Mouse (Mus musculus): ENCODE measurements at regions not wholly inside any gene's neighbourhood (a gene's known extent, or its start where the extent isn't known, plus 50 kb on each side); places are given as distances from the start of the nearest gene placed in this dataset.

GRCm38 (mm10) chr3:38227596-38227995 lies 257.0 kb downstream of the Ankrd50 start:
- no peak for ATAC-seq (ENCODE audit: insufficient number of reproducible peaks, low FRiP score, low TSS enrichment)

GRCm38 (mm10) chr3:38227121-38227520 lies 257.5 kb downstream of the Ankrd50 start:
- ATAC-seq (ENCODE audit: insufficient number of reproducible peaks, low FRiP score, low TSS enrichment), result no peak

- no peak for ATAC-seq (ENCODE audit: insufficient number of reproducible peaks, low FRiP score, low TSS enrichment)
Measured at GRCm38 (mm10) chr3:38226147-38226546, 258.5 kb downstream of the Ankrd50 start.

DNA sequence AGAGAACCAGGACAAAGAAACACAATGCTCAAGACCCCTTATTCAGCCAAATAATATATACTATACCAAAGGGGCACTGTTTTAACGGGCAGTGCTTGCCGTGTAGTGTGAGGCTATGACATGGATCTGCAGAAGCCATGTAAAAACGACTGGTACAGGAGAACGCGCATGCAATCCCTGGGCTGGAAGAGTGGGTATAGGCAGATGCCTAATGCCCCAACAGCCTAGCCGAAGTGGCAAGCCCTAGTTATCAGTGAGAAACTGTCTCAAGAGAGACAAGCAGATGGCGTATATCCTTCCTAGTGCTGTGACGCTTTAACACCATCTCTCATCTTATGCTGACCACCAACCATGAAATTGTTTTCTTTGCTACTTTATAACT lies 262.8 kb downstream of the Ankrd50 start:
- no peak for ATAC-seq (ENCODE audit: insufficient number of reproducible peaks, low FRiP score, low TSS enrichment)

DNA sequence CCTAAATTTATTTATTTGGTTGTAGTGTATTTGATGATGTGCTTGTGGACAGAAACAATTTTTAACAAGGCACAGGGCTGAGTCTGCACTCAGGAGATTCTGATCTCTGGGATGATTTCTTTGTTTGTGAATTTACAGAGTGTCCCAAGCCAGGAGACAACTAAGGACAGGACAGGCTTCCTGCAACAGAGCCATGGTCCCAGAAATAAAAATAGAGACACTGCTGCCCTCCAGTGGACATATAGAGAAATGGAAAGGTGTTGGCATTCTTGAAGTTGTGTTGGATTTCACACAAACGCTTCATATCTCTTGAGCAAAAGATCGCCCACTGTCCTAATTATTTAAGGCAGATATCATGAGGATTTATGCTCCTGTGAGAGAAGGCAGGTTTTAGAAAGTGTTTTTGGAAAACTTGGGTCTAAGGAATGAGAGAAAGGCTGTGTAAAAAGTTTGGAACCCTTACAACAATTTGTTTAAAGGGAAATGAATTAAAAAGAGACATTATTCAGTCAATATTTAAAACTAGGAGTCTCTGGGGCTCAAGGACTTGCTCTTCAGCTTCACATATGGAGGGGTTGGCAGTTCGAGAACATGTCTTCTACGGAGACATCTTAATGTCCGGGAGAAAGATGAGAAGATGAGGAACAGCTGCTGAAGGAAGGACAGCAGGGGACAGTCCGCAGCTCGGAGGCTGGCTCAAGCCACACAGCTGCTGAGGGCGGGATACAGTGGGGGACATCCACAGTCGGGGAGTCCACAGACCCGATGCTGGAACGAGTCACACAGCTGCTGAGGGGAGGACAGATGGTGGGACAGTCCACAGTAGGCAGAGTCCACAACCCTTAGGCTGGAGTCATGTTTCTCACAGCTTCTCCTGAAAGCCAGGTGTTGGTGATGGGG lies 263.5 kb downstream of the Ankrd50 start:
- ATAC-seq (ENCODE audit: insufficient number of reproducible peaks, low FRiP score, low TSS enrichment), result no peak

GRCm38 (mm10) chr3:38209081-38209480 lies 275.6 kb downstream of the Ankrd50 start:
- no peak for ATAC-seq (ENCODE audit: insufficient number of reproducible peaks, low FRiP score, low TSS enrichment)

DNA sequence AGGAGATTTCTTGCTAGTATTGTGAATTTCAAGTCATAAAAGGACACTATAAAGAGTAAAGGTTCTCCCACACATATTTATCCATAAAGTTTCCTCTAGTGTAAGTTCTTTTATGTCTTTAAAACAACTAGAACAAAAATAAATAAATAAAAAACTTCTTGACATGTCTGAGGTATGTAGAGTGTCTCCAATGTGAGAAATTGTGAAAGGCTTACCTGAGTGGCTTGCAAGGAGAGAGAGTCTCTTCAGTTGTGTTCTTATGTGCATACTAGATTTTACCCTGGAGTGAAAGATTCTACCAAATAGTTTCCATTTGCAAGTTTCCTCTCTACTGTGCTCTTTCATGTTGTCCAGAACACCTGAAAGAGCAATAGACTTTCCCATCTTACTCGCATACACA lies 276.8 kb downstream of the Ankrd50 start:
- no peak for ATAC-seq (ENCODE audit: insufficient number of reproducible peaks, low FRiP score, low TSS enrichment)

DNA sequence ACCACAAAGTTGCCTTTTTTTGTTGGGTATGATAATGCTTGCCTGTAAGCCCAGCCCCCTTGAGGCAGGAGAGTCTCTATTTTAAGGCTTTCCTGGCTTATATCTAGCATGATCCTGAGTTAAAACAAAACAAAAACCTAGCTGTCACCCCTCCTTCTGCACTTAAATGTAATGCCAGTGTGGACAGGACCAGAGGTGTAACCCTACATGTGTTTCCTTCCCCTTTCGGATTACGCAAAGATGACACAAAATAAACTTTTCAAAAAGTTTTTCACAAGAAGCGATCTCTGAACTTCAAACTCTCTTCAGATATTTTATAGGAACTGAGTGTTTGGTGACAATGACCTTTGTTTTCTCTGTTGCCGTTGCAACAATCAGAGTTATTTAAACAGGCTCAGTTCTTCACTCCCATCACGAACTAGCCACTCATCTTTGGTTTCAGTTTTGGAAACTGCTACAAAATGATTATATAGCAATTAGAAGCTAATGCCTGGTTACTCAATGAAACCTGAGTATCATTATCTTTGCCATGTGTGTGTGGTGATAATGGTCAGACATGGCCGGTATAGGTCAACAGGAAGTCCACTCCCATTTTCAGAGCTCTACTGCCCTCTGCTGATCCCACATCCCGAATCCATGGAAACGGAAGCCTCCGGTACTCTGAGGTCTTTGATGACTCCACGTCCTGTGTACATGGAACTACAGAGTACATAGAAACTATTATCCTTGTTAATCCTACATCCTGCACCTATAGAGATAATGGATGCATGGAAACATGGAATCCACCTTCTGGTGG lies 282.6 kb downstream of the Ankrd50 start:
- peak; percentile 68 for ATAC-seq (ENCODE audit: insufficient number of reproducible peaks, low FRiP score, low TSS enrichment)

GRCm38 (mm10) chr3:38194001-38194400 lies 290.6 kb downstream of the Ankrd50 start:
- no peak for ATAC-seq (ENCODE audit: insufficient number of reproducible peaks, low FRiP score, low TSS enrichment)

- no peak for ATAC-seq (ENCODE audit: insufficient number of reproducible peaks, low FRiP score, low TSS enrichment)
Measured at GRCm38 (mm10) chr3:38187406-38187896, 297.2 kb downstream of the Ankrd50 start.

- ATAC-seq (ENCODE audit: insufficient number of reproducible peaks, low FRiP score, low TSS enrichment), result no peak
Measured at GRCm38 (mm10) chr3:38186503-38186902, 298.1 kb downstream of the Ankrd50 start.

- ATAC-seq (ENCODE audit: insufficient number of reproducible peaks, low FRiP score, low TSS enrichment), result no peak
Measured at GRCm38 (mm10) chr3:38178295-38178694, 306.3 kb downstream of the Ankrd50 start.

DNA sequence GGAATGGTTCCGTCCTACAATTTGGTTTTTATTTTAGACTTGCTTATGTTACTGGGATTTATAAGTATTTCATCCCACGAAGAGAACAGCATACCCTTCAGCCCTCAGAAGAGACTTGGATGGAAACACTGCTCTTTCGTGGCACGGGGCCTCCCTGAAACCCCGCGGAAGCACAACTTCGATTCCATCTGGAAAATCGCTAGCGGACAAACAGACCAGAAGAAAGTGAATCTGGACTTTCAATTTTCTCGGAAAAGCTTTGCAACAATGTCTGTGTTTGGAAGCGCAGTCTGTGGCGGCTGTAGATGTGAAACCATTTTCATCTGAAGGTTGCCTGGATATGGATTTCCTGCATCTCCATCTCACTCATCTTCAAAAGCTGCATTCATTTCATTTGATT lies 308.7 kb downstream of the Ankrd50 start:
- no peak for ATAC-seq (ENCODE audit: insufficient number of reproducible peaks, low FRiP score, low TSS enrichment)

DNA sequence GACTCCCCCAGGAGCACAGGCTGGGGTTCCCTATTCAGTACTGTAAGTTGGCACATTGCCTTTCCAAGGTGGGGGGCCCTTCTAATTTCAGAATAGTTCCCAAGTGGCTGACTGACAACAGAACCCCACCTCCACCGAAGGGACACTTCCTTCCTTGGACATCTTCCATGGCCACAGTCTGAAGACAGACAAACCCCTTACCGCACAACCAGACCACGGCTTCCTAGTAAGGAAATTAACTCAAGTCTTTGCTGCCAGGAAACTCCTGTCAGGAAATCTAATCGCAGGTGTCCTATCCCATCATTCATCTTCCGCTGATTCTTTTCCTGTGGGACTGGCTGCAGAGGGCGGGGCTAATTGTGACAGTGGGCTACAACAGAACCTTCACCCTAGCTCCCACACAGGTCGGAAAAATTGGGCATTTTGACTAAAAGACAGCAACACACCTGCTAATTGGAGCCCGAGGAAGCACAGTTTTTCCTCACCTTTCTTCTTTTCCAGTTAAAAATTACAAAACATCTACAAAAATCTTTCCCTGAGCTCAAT lies 309.8 kb downstream of the Ankrd50 start:
- no peak for ATAC-seq (ENCODE audit: insufficient number of reproducible peaks, low FRiP score, low TSS enrichment)

GRCm38 (mm10) chr3:38152408-38152807 lies 332.2 kb downstream of the Ankrd50 start:
- no peak for ATAC-seq (ENCODE audit: insufficient number of reproducible peaks, low FRiP score, low TSS enrichment)

DNA sequence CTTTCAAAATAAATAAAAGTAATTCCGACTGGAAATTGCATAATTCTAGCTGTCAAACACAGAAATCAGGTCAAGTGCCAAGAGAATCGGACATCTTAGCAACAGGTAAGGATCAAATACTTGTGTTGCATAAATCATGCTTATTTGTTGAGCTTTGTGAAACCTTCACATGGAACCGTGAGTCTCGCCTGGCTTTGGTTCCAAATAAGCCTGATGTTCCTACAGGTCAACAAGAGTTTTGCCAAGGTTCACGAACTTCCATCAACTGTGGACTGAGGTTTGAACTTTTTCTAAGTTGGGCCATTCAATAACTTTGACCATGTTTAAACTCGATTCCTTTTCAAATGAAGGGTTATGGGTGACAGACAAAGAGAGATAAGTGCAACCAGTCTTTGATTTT lies 332.8 kb downstream of the Ankrd50 start:
- no peak for ATAC-seq (ENCODE audit: insufficient number of reproducible peaks, low FRiP score, low TSS enrichment)

- ATAC-seq (ENCODE audit: insufficient number of reproducible peaks, low FRiP score, low TSS enrichment), result no peak
Measured at GRCm38 (mm10) chr3:38146663-38147062, 338.0 kb downstream of the Ankrd50 start.

DNA sequence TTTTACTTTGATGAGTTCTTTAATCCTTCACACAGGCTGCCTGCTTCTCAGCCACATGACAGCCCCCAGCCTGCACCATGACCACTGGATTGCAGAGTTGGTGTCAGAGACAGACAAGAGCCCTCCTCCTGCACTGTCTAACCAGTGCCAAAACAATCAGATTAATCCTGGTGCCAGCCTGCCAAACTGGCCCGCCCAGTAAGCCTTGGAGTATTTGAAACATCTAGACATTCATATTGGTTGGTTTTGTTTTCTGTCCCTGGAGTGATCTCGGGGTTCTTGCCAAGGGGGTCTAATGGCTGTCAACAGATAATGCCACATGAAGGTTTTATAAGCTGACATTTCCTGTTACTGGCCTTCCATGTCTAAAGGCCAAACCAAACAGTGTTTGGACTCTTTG lies 339.2 kb downstream of the Ankrd50 start:
- ATAC-seq (ENCODE audit: insufficient number of reproducible peaks, low FRiP score, low TSS enrichment), result no peak

DNA sequence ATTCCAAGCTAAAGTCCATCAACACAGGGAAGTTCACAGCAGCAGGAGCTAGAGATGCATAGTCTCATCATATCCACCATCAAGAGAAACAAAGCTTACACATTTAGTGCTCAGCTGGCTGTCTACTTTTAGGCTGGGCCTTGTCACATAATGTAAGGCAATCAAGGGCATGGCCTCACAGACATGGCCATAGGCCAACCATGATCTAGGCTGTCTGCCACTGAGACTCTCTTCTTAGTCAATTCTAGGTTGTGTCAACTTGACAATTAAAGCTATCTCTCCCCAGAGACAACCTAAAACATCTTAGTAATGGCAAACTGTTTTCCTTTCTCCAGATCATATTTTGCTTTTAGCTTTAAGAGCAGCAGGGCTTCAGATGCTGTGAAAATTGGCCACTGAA lies 340.0 kb downstream of the Ankrd50 start:
- no peak for ATAC-seq (ENCODE audit: insufficient number of reproducible peaks, low FRiP score, low TSS enrichment)

GRCm38 (mm10) chr3:38143147-38143883 lies 341.3 kb downstream of the Ankrd50 start:
- peak; percentile 50; the same call in 1 of the 2 replicates for ATAC-seq (ENCODE audit: insufficient number of reproducible peaks, low FRiP score, low TSS enrichment)

Measured in cerebellum, adult (tissue).